Comparison of ENCODE assay signal across 20 mouse cellular contexts in genomic region chr7:116425771-116426170, GRCm38 (mm10). TPM values are rescaled to one million over a fixed set of nuclear protein-coding genes. Genes with fewer than 3 reads are reported as not detected.
DNase-seq lines count a peak whose midpoint lies in the region; ATAC-seq and TF ChIP-seq lines count a peak whose summit lies in the region.
"Had no signal": no experiment of that assay in that cellular context is flagged by ENCODE, and none has a peak within 500 bp of the region (broad histone marks: within the 10 kb centered on the region; RNA-seq: fewer than 3 reads in every experiment).

No protein-coding gene starts in this region.

- no peak overlapping the region for H3K4me2 ChIP-seq in hindbrain, postnatal 0 days (ENCODE audit: low read depth, low read length)
- no peak overlapping the region for H3K4me2 ChIP-seq in liver, postnatal 0 days (ENCODE audit: low read depth, low read length)
- H3K4me2 ChIP-seq in liver, embryonic 12.5 days = no peak overlapping the region
- H3K4me2 ChIP-seq in kidney, embryonic 16.5 days (replicated peaks; ENCODE audit: low read depth, low read length) = no peak overlapping the region
- H3K4me2 ChIP-seq in stomach, postnatal 0 days (replicated peaks; ENCODE audit: low read depth) = no peak overlapping the region
- H3K4me2 ChIP-seq: limb, embryonic 15.5 days; lung, embryonic 14.5 days; midbrain, embryonic 12.5 days had no signal

- ATAC-seq in hindbrain, postnatal 0 days = no peak
- ATAC-seq in liver, postnatal 0 days = peak; percentile 91
- ATAC-seq in liver, embryonic 12.5 days = no peak
- no peak for ATAC-seq in kidney, embryonic 16.5 days (ENCODE audit: low FRiP score, low TSS enrichment)
- peak; percentile 72; the same call in 1 of the 2 replicates for ATAC-seq in stomach, postnatal 0 days (ENCODE audit: low FRiP score, low TSS enrichment)
- ATAC-seq: activated CD4-positive, CD25-positive, alpha-beta regulatory T cell, adult 4 months had no signal

- TF ChIP-seq EP300 in liver, postnatal 0 days (IDR thresholded peaks at IDR 0.05; ENCODE audit: low read depth) = peak; percentile 56; the same call in 1 of the 2 replicates
- TF ChIP-seq EP300 in stomach, postnatal 0 days (optimal IDR thresholded peaks at IDR 0.05) = no peak

- H3K4me1 ChIP-seq in hindbrain, postnatal 0 days (ENCODE audit: insufficient read depth, low read length) = no peaks in the 10 kb centered on the region
- H3K4me1 ChIP-seq in hindbrain, embryonic 10.5 days (replicated peaks) = no peaks in the 10 kb centered on the region
- H3K4me1 ChIP-seq in liver, postnatal 0 days (ENCODE audit: insufficient read depth) = peaks cover 2% of the 10 kb centered on the region; the same call in 1 of the 2 replicates
- H3K4me1 ChIP-seq in liver, embryonic 12.5 days = peaks cover 4% of the 10 kb centered on the region; the same call in 1 of the 2 replicates
- peaks cover 7% of the 10 kb centered on the region for H3K4me1 ChIP-seq in kidney, embryonic 16.5 days (ENCODE audit: insufficient read depth, low read length)
- H3K4me1 ChIP-seq in stomach, postnatal 0 days (replicated peaks; ENCODE audit: control insufficient read depth, insufficient read depth) = no peaks in the 10 kb centered on the region
- H3K4me1 ChIP-seq: limb, embryonic 15.5 days had no signal

- no peak overlapping the region for H3K4me3 ChIP-seq in hindbrain, postnatal 0 days (ENCODE audit: low read length)
- H3K4me3 ChIP-seq in hindbrain, embryonic 10.5 days = no peak overlapping the region
- no peak overlapping the region for H3K4me3 ChIP-seq in liver, postnatal 0 days (ENCODE audit: low read depth, low read length)
- H3K4me3 ChIP-seq in liver, embryonic 12.5 days = no peak overlapping the region
- H3K4me3 ChIP-seq in kidney, embryonic 16.5 days (ENCODE audit: low read length) = no peak overlapping the region
- no peak overlapping the region for H3K4me3 ChIP-seq in stomach, postnatal 0 days (ENCODE audit: low read depth, low read length)
- H3K4me3 ChIP-seq: limb, embryonic 15.5 days; midbrain, embryonic 12.5 days had no signal

- no peak for TF ChIP-seq CTCF in hindbrain, postnatal 0 days (IDR thresholded peaks at IDR 0.05; ENCODE audit: low read depth)
- TF ChIP-seq CTCF in liver, postnatal 0 days (IDR thresholded peaks at IDR 0.05; ENCODE audit: low read depth) = no peak
- TF ChIP-seq CTCF in stomach, postnatal 0 days (IDR thresholded peaks at IDR 0.05; ENCODE audit: low read depth) = no peak

- H3K9ac ChIP-seq in hindbrain, postnatal 0 days (replicated peaks; ENCODE audit: low read length) = no peak overlapping the region
- H3K9ac ChIP-seq in liver, postnatal 0 days (replicated peaks) = no peak overlapping the region
- no peak overlapping the region for H3K9ac ChIP-seq in liver, embryonic 12.5 days
- no peak overlapping the region for H3K9ac ChIP-seq in kidney, embryonic 16.5 days (replicated peaks; ENCODE audit: low read length)
- H3K9ac ChIP-seq in stomach, postnatal 0 days (ENCODE audit: low read length) = no peak overlapping the region
- H3K9ac ChIP-seq: limb, embryonic 15.5 days; lung, embryonic 14.5 days; midbrain, embryonic 12.5 days had no signal

- H3K27ac ChIP-seq in hindbrain, postnatal 0 days = no peak overlapping the region
- H3K27ac ChIP-seq in hindbrain, embryonic 10.5 days = no peak overlapping the region
- H3K27ac ChIP-seq in liver, postnatal 0 days (ENCODE audit: low read depth) = peak overlapping the region; percentile 60
- H3K27ac ChIP-seq in liver, embryonic 12.5 days = no peak overlapping the region
- H3K27ac ChIP-seq in kidney, embryonic 16.5 days (ENCODE audit: low read length) = 0 out of 2 replicates have a peak overlapping the region, but pooled peaks have one; percentile 58
- H3K27ac ChIP-seq in stomach, postnatal 0 days (replicated peaks) = no peak overlapping the region
- H3K27ac ChIP-seq: limb, embryonic 15.5 days; midbrain, embryonic 12.5 days had no signal

- H3K9me3 ChIP-seq in hindbrain, postnatal 0 days (ENCODE audit: low read length) = no peaks in the 10 kb centered on the region
- no peaks in the 10 kb centered on the region for H3K9me3 ChIP-seq in hindbrain, embryonic 10.5 days
- H3K9me3 ChIP-seq in liver, postnatal 0 days (ENCODE audit: low read length) = no peaks in the 10 kb centered on the region
- no peaks in the 10 kb centered on the region for H3K9me3 ChIP-seq in liver, embryonic 12.5 days (replicated peaks)
- H3K9me3 ChIP-seq in kidney, embryonic 16.5 days (ENCODE audit: low read length) = no peaks in the 10 kb centered on the region
- no peaks in the 10 kb centered on the region for H3K9me3 ChIP-seq in stomach, postnatal 0 days (ENCODE audit: control insufficient read depth, low read length)
- H3K9me3 ChIP-seq: G1E; limb, embryonic 15.5 days; midbrain, embryonic 12.5 days had no signal

- H3K36me3 ChIP-seq in hindbrain, postnatal 0 days (ENCODE audit: insufficient read depth, low read length) = no peaks in the 10 kb centered on the region
- peaks cover 4% of the 10 kb centered on the region; the same call in 1 of the 2 replicates for H3K36me3 ChIP-seq in hindbrain, embryonic 10.5 days
- no peaks in the 10 kb centered on the region; the same call in 1 of the 2 replicates for H3K36me3 ChIP-seq in liver, postnatal 0 days (replicated peaks; ENCODE audit: insufficient read depth, low read length)
- H3K36me3 ChIP-seq in liver, embryonic 12.5 days = no peaks in the 10 kb centered on the region
- H3K36me3 ChIP-seq in kidney, embryonic 16.5 days (ENCODE audit: insufficient read depth, low read length) = no peaks in the 10 kb centered on the region
- H3K36me3 ChIP-seq in stomach, postnatal 0 days (ENCODE audit: control insufficient read depth, insufficient read depth, low read length) = no peaks in the 10 kb centered on the region
- H3K36me3 ChIP-seq: limb, embryonic 15.5 days; midbrain, embryonic 12.5 days had no signal

- no peaks in the 10 kb centered on the region for H3K27me3 ChIP-seq in hindbrain, postnatal 0 days (ENCODE audit: insufficient read depth, low read length)
- H3K27me3 ChIP-seq in hindbrain, embryonic 10.5 days (ENCODE audit: insufficient read depth, poor library complexity, severe bottlenecking) = no peaks in the 10 kb centered on the region
- no peaks in the 10 kb centered on the region for H3K27me3 ChIP-seq in liver, postnatal 0 days (ENCODE audit: insufficient read depth, low read length)
- no peaks in the 10 kb centered on the region for H3K27me3 ChIP-seq in liver, embryonic 12.5 days (replicated peaks)
- H3K27me3 ChIP-seq in kidney, embryonic 16.5 days (ENCODE audit: insufficient read depth, low read length) = no peaks in the 10 kb centered on the region
- no peaks in the 10 kb centered on the region for H3K27me3 ChIP-seq in stomach, postnatal 0 days (ENCODE audit: control insufficient read depth, insufficient read depth, low read length)
- H3K27me3 ChIP-seq: limb, embryonic 15.5 days; midbrain, embryonic 12.5 days had no signal

- peak; percentile 9 for DNase-seq in hindbrain, postnatal 0 days (ENCODE audit: low spot score)
- DNase-seq in hindbrain, embryonic 10.5 days (ENCODE audit: low spot score) = no peak
- DNase-seq in liver, postnatal 0 days = peak; percentile 17
- DNase-seq in stomach, postnatal 0 days (ENCODE audit: low spot score) = peak; percentile 14
- no peak for DNase-seq in right cerebral cortex, postnatal 4 days
- no peak for DNase-seq in retina, postnatal 1 day
- DNase-seq: adrenal gland, postnatal 25 days; cerebellum, adult 11-12 months; cerebellum, postnatal 36 days; gastrocnemius, postnatal 25 days; lung, embryonic 14.5 days; right cerebral cortex, adult 18-20 months; thymus, adult 18-20 months; thymus, postnatal 4 days had no signal

- WGBS in hindbrain, postnatal 0 days = 83% methylated on average over 6 of the region's 6 CpGs
- WGBS in hindbrain, embryonic 10.5 days = 91% methylated on average over 6 of the region's 6 CpGs
- WGBS in liver, postnatal 0 days (ENCODE audit: insufficient replicate concordance) = 57% methylated on average over 6 of the region's 6 CpGs
- 75% methylated on average over 6 of the region's 6 CpGs for WGBS in liver, embryonic 12.5 days (ENCODE audit: insufficient replicate concordance)
- 73% methylated on average over 6 of the region's 6 CpGs for WGBS in kidney, embryonic 16.5 days
- 66% methylated on average over 6 of the region's 6 CpGs for WGBS in stomach, postnatal 0 days

RNA-seq across cellular contexts. Expression of gene Pik3c2a, which starts 17.5 kb away (rescaled TPM):
- 19.7 and 24.3 TPM in 2 replicates for total RNA-seq in hindbrain, postnatal 0 days (2014; rRNA removed)
- polyA plus RNA-seq in hindbrain, postnatal 0 days (2015; fragmentation: Nextera tagmentation; extraction: Ambion mirVana) = 9.5 and 11.8 TPM in 2 replicates
- 22.5 and 28.4 TPM in 2 replicates for polyA plus RNA-seq in hindbrain, embryonic 10.5 days (2016; fragmentation: Nextera tagmentation; extraction: Ambion mirVana)
- 4.1 and 4.8 TPM in 2 replicates for polyA plus RNA-seq in liver, postnatal 0 days (2015; fragmentation: Nextera tagmentation; extraction: Ambion mirVana)
- polyA plus RNA-seq in liver, embryonic 12.5 days (2016; fragmentation: Nextera tagmentation; extraction: Ambion mirVana) = 8.9 and 9.4 TPM in 2 replicates
- 29.1 and 39.8 TPM in 2 replicates for polyA plus RNA-seq in kidney, embryonic 16.5 days (2015; fragmentation: Nextera tagmentation; extraction: Ambion mirVana)
- polyA plus RNA-seq in stomach, postnatal 0 days (2015; fragmentation: Nextera tagmentation; extraction: Ambion mirVana) = 12.0 and 12.1 TPM in 2 replicates

Comparison
In these comparisons a context has a peak if more than half of its experiments do, and no peak if none do; other contexts are left out.
1. ATAC-seq: peak in liver, postnatal 0 days (single experiment) and stomach, postnatal 0 days (single experiment); none in hindbrain, postnatal 0 days (single experiment), liver, embryonic 12.5 days (single experiment) and kidney, embryonic 16.5 days (single experiment).
2. DNase-seq: peak in hindbrain, postnatal 0 days (single experiment), liver, postnatal 0 days (single experiment) and stomach, postnatal 0 days (single experiment); none in hindbrain, embryonic 10.5 days (single experiment), right cerebral cortex, postnatal 4 days (single experiment) and retina, postnatal 1 day (single experiment).
3. H3K27ac ChIP-seq: peak in liver, postnatal 0 days (single experiment) and kidney, embryonic 16.5 days (single experiment); none in hindbrain, postnatal 0 days (single experiment), hindbrain, embryonic 10.5 days (single experiment), liver, embryonic 12.5 days (single experiment) and stomach, postnatal 0 days (single experiment).